Mouse (Mus musculus): Measurements from ENCODE around the gene Akap8l.

Akap8l gene

GRCm38 (mm10) chr17:32350382-32350983 lies at the start of gene Akap8l:
Gene Akap8l (minus strand): TSS chr17:32350607.
- in situ Hi-C loops (cut with MboI; ENCODE audit: low sequenced_read_pairs): no loop called here

DNA sequence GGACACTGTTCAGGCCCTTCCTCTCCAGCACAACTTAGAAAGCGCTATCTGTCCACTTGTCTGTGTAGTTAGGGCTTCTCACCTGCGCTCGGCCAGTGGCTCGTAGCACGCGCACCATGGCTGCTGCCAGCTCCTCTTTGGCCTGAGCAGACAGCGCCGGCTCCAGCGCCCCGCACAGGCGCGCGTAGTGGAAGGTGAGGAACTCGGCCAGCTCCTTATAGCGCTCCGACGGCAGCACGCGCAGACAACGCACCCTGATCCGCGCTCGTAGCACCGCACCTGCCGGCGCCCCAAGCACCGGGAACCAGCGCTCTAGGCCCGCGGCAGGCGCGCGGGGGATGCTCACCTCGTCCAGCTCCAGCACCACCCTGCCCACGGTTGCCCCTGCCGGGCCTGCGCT lies 45.9 kb upstream of the Akap8l start:
- in situ Hi-C loops (cut with MboI; ENCODE audit: low sequenced_read_pairs): no loop called here

- in situ Hi-C loops (cut with MboI; ENCODE audit: low sequenced_read_pairs): no loop called here
Measured at GRCm38 (mm10) chr17:32393944-32394343, 43.5 kb upstream of the Akap8l start.

DNA sequence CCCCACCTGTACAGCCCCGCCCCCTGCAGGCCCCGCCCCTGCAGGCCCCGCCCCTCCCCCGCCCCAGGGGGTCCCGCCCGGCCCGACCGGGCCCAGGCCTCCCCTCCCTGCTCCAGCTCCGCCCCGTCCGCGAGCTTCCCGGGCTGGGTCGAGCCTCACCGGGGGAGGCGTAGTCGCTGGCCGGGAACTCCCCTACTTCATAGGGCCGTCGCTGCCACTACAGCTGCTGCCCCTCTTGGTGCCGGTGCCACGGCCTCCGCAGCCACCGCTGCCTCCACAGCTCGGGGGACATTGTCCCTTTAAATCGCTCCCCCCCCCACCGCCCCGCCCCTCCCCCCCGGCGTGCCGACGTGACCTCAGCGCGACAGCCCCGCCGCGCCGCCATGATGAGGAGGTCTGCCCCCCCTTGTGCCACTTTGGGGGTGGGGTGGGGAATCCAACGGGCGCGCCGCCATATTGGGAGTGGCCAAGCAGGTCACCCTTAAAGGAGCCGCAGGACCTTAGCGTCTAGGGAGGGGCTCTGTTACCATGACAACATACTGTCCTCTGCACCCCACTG lies 38.8 kb upstream of the Akap8l start, which contains the start of gene Wiz:
Gene Wiz, minus strand, starts transcription at position 339 of the 559 bp plus-strand sequence.
- in situ Hi-C loops (cut with MboI; ENCODE audit: low sequenced_read_pairs): no loop called here

GRCm38 (mm10) chr17:32388370-32389100 lies 38.1 kb upstream of the Akap8l start:
- in situ Hi-C loops (cut with MboI; ENCODE audit: low sequenced_read_pairs): no loop called here

DNA sequence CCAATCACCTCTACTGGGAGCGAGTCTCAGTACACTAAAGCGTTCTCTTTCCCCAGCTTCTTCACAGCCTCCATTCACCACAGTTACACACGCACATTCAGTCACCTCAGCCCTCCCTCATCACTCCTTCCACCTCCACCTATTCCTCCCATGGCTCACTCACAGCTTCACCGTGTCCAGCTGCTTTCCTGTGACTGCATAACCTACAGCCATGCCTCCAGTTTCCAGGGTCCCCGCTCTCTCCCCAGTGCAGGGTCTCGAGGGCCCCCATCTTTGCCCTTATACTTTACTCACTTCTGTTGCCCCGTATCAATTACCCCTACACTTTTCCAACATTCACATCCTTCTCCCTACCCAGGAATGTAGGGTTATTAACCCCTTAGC lies 37.6 kb upstream of the Akap8l start:
- in situ Hi-C loops (cut with MboI; ENCODE audit: low sequenced_read_pairs): no loop called here

DNA sequence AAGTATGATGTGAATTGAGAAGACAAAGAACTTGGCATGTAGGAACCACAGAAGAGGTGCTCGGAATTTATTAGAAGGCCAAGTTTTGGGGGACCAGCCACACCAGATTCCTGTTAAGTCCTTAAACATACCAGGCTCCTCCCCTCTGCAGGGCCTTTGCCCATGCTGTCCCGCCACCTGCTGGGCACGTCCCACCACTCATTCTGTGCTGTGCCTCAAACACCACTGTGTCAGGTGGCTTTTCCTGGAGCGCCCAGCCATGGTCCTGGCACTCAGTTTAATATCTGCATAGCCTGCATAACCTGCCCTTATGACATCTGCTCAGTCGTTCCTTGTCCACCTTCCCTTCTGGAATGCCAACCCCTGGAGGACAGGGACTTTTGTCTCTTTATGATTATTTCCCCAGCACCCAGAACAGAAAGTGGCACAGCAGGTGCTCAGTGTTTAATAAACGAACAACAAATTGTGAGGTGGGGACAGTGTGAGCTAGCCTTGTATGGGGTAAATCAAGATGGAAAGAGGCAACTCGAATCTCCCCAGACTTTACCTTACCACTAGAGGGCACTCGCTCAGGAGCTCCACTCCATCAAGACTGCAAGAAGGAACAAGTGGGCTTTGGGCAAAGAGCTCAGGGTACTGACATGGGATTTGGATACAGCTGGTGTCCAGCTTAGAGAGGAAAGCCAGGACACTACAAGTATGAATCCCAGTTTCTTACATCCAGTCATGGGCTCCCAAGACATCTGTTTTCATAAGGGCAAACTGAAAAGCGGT lies 36.4 kb upstream of the Akap8l start:
- in situ Hi-C loops (cut with MboI; ENCODE audit: low sequenced_read_pairs): no loop called here

- in situ Hi-C loops (cut with MboI; ENCODE audit: low sequenced_read_pairs): no loop called here
Measured at GRCm38 (mm10) chr17:32383661-32384060, 33.3 kb upstream of the Akap8l start.

DNA sequence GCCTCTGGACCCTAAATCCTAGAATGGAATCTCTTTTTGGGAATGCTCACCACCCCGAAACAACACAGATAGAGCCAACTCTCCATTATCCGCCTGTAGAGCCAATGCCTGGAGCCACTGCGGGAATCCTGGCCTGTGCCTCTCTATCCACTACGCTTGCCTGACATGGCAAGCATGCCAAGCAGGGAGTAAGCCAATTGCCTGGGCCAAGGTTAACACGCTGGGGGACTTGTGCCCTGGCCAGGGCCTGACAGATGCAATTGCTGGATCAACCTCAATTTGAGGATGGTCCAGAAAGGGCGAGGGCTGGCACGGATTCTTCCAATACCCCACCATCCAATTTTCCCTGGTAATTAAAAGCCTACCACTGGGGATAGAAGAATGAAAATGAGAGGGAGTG lies 32.2 kb upstream of the Akap8l start:
- in situ Hi-C loops (cut with MboI; ENCODE audit: low sequenced_read_pairs): no loop called here

GRCm38 (mm10) chr17:32378786-32379185 lies 28.4 kb upstream of the Akap8l start:
- in situ Hi-C loops (cut with MboI; ENCODE audit: low sequenced_read_pairs): no loop called here

GRCm38 (mm10) chr17:32377137-32377536 lies 26.7 kb upstream of the Akap8l start:
- in situ Hi-C loops (cut with MboI; ENCODE audit: low sequenced_read_pairs): no loop called here

DNA sequence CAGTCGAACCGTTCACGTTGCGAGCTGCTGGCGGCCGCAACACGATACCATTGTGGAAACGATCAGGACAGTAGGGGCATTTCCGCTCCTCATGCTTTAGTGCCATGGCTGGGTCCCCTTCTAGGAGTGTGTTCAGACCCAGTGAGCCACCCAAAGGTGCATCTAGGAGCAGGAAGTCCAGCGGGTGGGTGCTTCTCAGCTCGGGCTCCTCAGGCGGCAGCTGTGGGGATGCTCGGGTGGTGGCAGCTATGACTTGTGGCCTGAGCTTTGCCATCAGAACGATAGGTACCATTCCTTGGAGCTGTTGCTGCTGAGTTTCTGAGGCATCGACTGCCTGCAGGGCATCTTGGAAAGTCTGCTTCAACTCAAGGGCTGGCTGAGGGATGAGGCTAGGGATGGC lies 26.1 kb upstream of the Akap8l start:
- in situ Hi-C loops (cut with MboI; ENCODE audit: low sequenced_read_pairs): no loop called here

GRCm38 (mm10) chr17:32368991-32369578 lies 18.7 kb upstream of the Akap8l start:
- in situ Hi-C loops (cut with MboI; ENCODE audit: low sequenced_read_pairs): no loop called here

- in situ Hi-C loops (cut with MboI; ENCODE audit: low sequenced_read_pairs): no loop called here
Measured at GRCm38 (mm10) chr17:32367706-32368105, 17.3 kb upstream of the Akap8l start.

- in situ Hi-C loops (cut with MboI; ENCODE audit: low sequenced_read_pairs): no loop called here
Measured at GRCm38 (mm10) chr17:32365296-32365695, 14.9 kb upstream of the Akap8l start.

- in situ Hi-C loops (cut with MboI; ENCODE audit: low sequenced_read_pairs): no loop called here
Measured at GRCm38 (mm10) chr17:32364850-32365249, 14.4 kb upstream of the Akap8l start.

DNA sequence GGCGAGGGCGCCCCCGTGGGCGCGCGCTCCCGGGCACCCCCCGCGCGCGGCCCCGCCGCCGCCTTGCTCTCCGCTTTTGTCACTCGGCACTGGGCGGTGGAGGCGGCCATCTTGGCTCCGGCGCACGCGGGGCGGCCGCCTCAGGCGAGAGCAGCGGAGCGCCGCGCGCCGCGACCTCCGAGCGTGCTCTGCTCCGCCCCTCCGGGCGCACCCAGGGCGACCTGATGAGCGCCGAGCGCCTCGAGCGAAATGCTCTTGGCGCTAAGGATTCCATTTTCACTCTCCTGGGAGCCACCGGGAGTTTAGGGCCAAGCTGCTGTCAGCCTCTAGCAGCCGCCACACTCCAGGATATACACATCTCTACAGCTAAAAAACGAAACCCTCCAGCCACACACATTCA lies 13.9 kb upstream of the Akap8l start:
- in situ Hi-C loops (cut with MboI; ENCODE audit: low sequenced_read_pairs): no loop called here

GRCm38 (mm10) chr17:32363821-32364301 lies 13.5 kb upstream of the Akap8l start:
- in situ Hi-C loops (cut with MboI; ENCODE audit: low sequenced_read_pairs): no loop called here

DNA sequence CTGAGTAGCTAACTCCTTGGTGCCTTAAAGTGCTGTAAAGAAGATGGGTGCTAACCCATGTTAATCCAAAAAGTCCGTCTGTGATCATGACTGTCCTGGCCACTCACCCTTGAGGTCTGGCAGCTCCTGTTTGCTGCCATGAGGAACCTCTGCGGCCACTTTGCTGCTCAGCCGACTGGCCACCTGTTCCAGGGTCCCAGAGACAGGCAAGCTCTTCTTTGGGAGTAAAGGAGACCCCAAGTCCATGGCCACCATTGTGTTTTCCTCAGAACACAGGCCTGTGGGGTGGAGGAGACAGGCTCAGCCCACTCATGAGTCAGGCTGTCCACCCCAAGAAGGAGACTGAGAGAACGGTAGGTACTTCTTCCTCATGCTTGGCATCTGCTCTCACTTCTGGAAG lies 12.3 kb upstream of the Akap8l start:
- in situ Hi-C loops (cut with MboI; ENCODE audit: low sequenced_read_pairs): no loop called here

GRCm38 (mm10) chr17:32359928-32360327 lies 9.5 kb upstream of the Akap8l start:
- in situ Hi-C loops (cut with MboI; ENCODE audit: low sequenced_read_pairs): no loop called here

- in situ Hi-C loops (cut with MboI; ENCODE audit: low sequenced_read_pairs): no loop called here
Measured at GRCm38 (mm10) chr17:32358943-32359340, 8.5 kb upstream of the Akap8l start.
